Mouse (Mus musculus) C2C12 (cell line): Measurements from ENCODE around the gene Tmem131.

Experiments
- CEBPB ChIP-seq: IDR thresholded peaks from one replicate; pipeline ENCODE4 v1.6.1; 2011; ENCODE audit warnings: low read depth, mild to moderate bottlenecking, control low read depth, moderate library complexity
- CTCF ChIP-seq: IDR thresholded peaks from one replicate; pipeline ENCODE4 v1.5.1; 2011; ENCODE audit not compliant: control insufficient read depth, insufficient read depth, insufficient read length
- MAX ChIP-seq: IDR thresholded peaks from one replicate; pipeline ENCODE4 v1.6.1; 2011; ENCODE audit warnings: mild to moderate bottlenecking, control low read depth
- MYOD1 ChIP-seq: IDR thresholded peaks from one replicate; pipeline ENCODE4 v1.6.1; 2011; ENCODE audit warnings: low read depth; ENCODE audit not compliant: control insufficient read depth, insufficient read length
- USF1 ChIP-seq: IDR thresholded peaks from one replicate; pipeline ENCODE4 v1.6.1; 2011; ENCODE audit warnings: low read depth, mild to moderate bottlenecking, control low read depth, moderate library complexity

DNA sequence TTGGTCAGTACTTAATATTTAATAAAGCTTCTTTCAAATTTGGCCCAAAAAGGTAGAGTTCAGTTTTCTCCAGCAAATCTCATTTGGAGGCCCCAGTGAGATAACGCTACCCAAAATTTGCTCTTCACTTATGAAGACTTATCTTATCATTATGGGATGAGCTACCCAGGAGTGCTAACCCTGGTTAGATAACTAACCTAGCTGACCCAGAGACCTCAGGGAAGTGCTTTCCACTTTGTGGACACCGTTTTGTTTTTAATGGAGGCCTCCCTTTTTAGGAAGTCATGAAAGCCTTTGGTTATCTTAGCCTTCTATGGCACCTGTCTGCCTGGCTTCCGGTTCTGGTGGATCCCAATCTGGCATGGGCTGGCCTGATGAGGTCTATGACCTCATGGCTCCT is 49.3 kb downstream of the Tmem131 start:
- TF ChIP-seq CTCF (no peak), USF1 (no peak), CEBPB (no peak), MAX (no peak), MYOD1 (no peak)
